Mouse (Mus musculus): ENCODE measurements around the gene Nipbl.

DNA sequence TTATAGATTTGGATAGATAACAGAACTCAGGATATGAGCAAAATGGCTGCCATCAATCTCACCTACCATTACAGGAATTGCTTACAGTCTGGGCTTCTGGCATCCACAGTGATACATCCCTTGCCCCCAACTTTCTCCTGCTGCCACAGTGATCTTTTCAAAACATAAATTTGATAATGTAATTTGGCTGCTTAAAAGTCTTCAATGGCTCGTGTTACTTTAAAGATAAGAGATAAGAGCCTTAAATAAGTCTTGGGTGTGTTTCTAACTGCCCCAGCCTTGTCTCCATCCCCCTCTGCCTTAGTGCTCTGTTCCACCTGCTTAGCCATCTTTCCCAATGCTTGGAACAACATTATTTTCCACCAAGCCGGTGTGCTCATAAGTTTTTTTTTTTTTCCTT lies 16.6 kb upstream of the Nipbl start:
- TF ChIP-seq CTCF (IDR thresholded peaks at IDR 0.05; ENCODE audit: borderline replicate concordance, extremely low read depth, insufficient read depth, insufficient read length), result no peak
- no peak for TF ChIP-seq POLR2A (IDR thresholded peaks at IDR 0.05; ENCODE audit: borderline replicate concordance, extremely low read depth, insufficient read depth, insufficient read length, poor library complexity, severe bottlenecking)

Data from brain, embryonic 14.5 days (tissue).